Mouse (Mus musculus) hindbrain, embryonic 11.5 days (tissue): ENCODE data around the gene Olfml3. TPM values are rescaled to one million over a fixed set of nuclear protein-coding genes. Genes with fewer than 3 reads are reported as not detected.

Experiments used
- ATAC-seq: fragments of 200-750 bp; cut with Nextera tagmentation; 2 replicates; pipeline ENCODE4 v1.8.0; 2017; ENCODE audit warnings: mild to moderate bottlenecking, moderate TSS enrichment, moderate library complexity; ENCODE audit not compliant: low FRiP score
- DNase-seq: peaks from one replicate; pipeline ENCODE4 v3.0.0-alpha.2; 2015; ENCODE audit warnings: low spot score
- H3K27ac ChIP-seq: fragments of 300-500 bp; sonication (generic); 2 replicates; pipeline ENCODE4 v1.5.1; 2014; ENCODE audit warnings: mild to moderate bottlenecking, low read depth, low read length
- H3K27me3 ChIP-seq: fragments of 300-500 bp; sonication (generic); 2 replicates; pipeline ENCODE4 v1.6.1; 2014; ENCODE audit warnings: mild to moderate bottlenecking, low read length, moderate library complexity, mixed read lengths; ENCODE audit not compliant: control insufficient read depth, insufficient read depth
- H3K36me3 ChIP-seq: fragments of 300-500 bp; sonication (generic); 2 replicates; pipeline ENCODE4 v1.6.1; 2014; ENCODE audit warnings: mild to moderate bottlenecking, low read length, moderate library complexity, mixed read lengths; ENCODE audit not compliant: control insufficient read depth, insufficient read depth
- H3K4me1 ChIP-seq: fragments of 300-500 bp; sonication (generic); replicated peaks from 2 replicates; pipeline ENCODE4 v1.6.1; 2014; ENCODE audit warnings: low read length, mixed read lengths; ENCODE audit not compliant: control insufficient read depth, insufficient read depth
- H3K4me2 ChIP-seq: fragments of 300-500 bp; sonication (generic); replicated peaks from 2 replicates; pipeline ENCODE4 v1.6.1; 2014; ENCODE audit warnings: mild to moderate bottlenecking, low read depth, low read length
- H3K4me3 ChIP-seq: fragments of 300-500 bp; sonication (generic); 2 replicates; pipeline ENCODE4 v1.5.1; 2014; ENCODE audit warnings: low read depth, low read length
- H3K9ac ChIP-seq: fragments of 300-500 bp; sonication (generic); 2 replicates; pipeline ENCODE4 v1.6.1; 2014; ENCODE audit warnings: low read depth, low read length
- H3K9me3 ChIP-seq: fragments of 300-500 bp; sonication (generic); 2 replicates; pipeline ENCODE4 v1.6.1; 2016; ENCODE audit warnings: low read length; ENCODE audit not compliant: control insufficient read depth
- WGBS: fragments of 180-500 bp; shearing (Covaris S2); extraction: QIAGEN DNeasy Blood & Tissue Kit; methylation state at CpG from one replicate; pipeline ENCODE4 v1.1.7; 2014; 5-methylcytosine and 5-hydroxymethylcytosine counted together
- polyA plus RNA-seq: library from polyadenylated mRNA; unstranded; fragments of >200 nt; fragmentation: Nextera tagmentation; extraction: Ambion mirVana; gene quantifications from 2 replicates; pipeline ENCODE4 v1.2.1, GENCODE M21; 2014

Gene Olfml3
- polyA plus RNA-seq, 1 experiment from 2014 or later: 13.3 TPM

- no peak overlapping the region for H3K9ac ChIP-seq
- peaks cover 10% of the 10 kb centered on the region for H3K36me3 ChIP-seq
- H3K27ac ChIP-seq: no peak overlapping the region
- ATAC-seq (no peak), DNase-seq (no peak)
- H3K4me1 ChIP-seq: no peaks in the 10 kb centered on the region
- no peak overlapping the region for H3K4me3 ChIP-seq
- no peaks in the 10 kb centered on the region for H3K27me3 ChIP-seq
- 88% methylated on average over 2 of the region's 2 CpGs for WGBS
- no peak overlapping the region for H3K4me2 ChIP-seq
- H3K9me3 ChIP-seq: no peaks in the 10 kb centered on the region
Observed at GRCm38 (mm10) chr3:103751558-103751957, 13.8 kb upstream of the Olfml3 start.

- H3K9ac ChIP-seq: no peak overlapping the region
- WGBS: 91% methylated on average over 5 of the region's 5 CpGs
- peaks cover 11% of the 10 kb centered on the region; the same call in 1 of the 2 replicates for H3K36me3 ChIP-seq
- H3K4me2 ChIP-seq: no peak overlapping the region
- no peak overlapping the region for H3K27ac ChIP-seq
- no peak for ATAC-seq
- no peak overlapping the region for H3K4me3 ChIP-seq
- no peaks in the 10 kb centered on the region for H3K9me3 ChIP-seq
- no peak for DNase-seq
- H3K4me1 ChIP-seq: no peaks in the 10 kb centered on the region
- no peaks in the 10 kb centered on the region for H3K27me3 ChIP-seq
Observed at GRCm38 (mm10) chr3:103746711-103747110, 8.9 kb upstream of the Olfml3 start.

- Histone ChIP-seq H3K4me1 (no peaks in the 10 kb centered on the region; the same call in 1 of the 2 replicates), H3K27me3 (no peaks in the 10 kb centered on the region), H3K27ac (no peak overlapping the region), H3K36me3 (peaks cover 11% of the 10 kb centered on the region; the same call in 1 of the 2 replicates), H3K9ac (no peak overlapping the region), H3K4me3 (no peak overlapping the region), H3K9me3 (no peaks in the 10 kb centered on the region), H3K4me2 (no peak overlapping the region)
- DNase-seq (no peak), ATAC-seq (no peak)
- WGBS: 92% methylated on average over 14 of the region's 14 CpGs
Observed at GRCm38 (mm10) chr3:103745001-103745770, 7.4 kb upstream of the Olfml3 start.

GRCm38 (mm10) chr3:103743208-103743607 lies 5.4 kb upstream of the Olfml3 start:
- H3K36me3 ChIP-seq: 0 out of 2 replicates have a peak, but pooled peaks cover 7% of the 10 kb centered on the region
- 87% methylated on average over 6 of the region's 6 CpGs for WGBS

GRCm38 (mm10) chr3:103740342-103740741 lies 2.5 kb upstream of the Olfml3 start:
- H3K4me1 ChIP-seq: peaks cover 6% of the 10 kb centered on the region; the same call in 1 of the 2 replicates
- WGBS: 34% methylated on average over 5 of the region's 5 CpGs
- H3K9ac ChIP-seq: no peak overlapping the region
- no peaks in the 10 kb centered on the region for H3K9me3 ChIP-seq
- no peaks in the 10 kb centered on the region for H3K27me3 ChIP-seq
- DNase-seq (peak; percentile 24), ATAC-seq (no peak)
- H3K27ac ChIP-seq: no peak overlapping the region
- H3K36me3 ChIP-seq: 0 out of 2 replicates have a peak, but pooled peaks cover 7% of the 10 kb centered on the region
- H3K4me2 ChIP-seq: no peak overlapping the region
- no peak overlapping the region for H3K4me3 ChIP-seq

More at GRCm38 (mm10) chr3:103743208-103743607, 5.4 kb upstream of the Olfml3 start:
- no peak overlapping the region for H3K27ac ChIP-seq
- no peak overlapping the region for H3K9ac ChIP-seq
- H3K4me2 ChIP-seq: no peak overlapping the region
- ATAC-seq (no peak), DNase-seq (no peak)
- H3K4me1 ChIP-seq: no peaks in the 10 kb centered on the region; the same call in 1 of the 2 replicates
- no peaks in the 10 kb centered on the region for H3K9me3 ChIP-seq
- no peak overlapping the region for H3K4me3 ChIP-seq
- H3K27me3 ChIP-seq: no peaks in the 10 kb centered on the region

- H3K9ac ChIP-seq: no peak within 1 kb of the TSS
- no peaks in the 10 kb centered on the region for H3K27me3 ChIP-seq
- H3K4me1 ChIP-seq: peaks cover 16% of the 10 kb centered on the region
- DNase-seq (no peak), ATAC-seq (no peak)
- H3K27ac ChIP-seq: peak within 1 kb of the TSS; percentile 60
- no peak within 1 kb of the TSS for H3K4me3 ChIP-seq
- 83% methylated on average over 1 of the region's 1 CpGs for WGBS
- peak within 1 kb of the TSS; percentile 12 for H3K4me2 ChIP-seq
- H3K36me3 ChIP-seq: 0 out of 2 replicates have a peak, but pooled peaks cover 4% of the 10 kb centered on the region
- H3K9me3 ChIP-seq: no peaks in the 10 kb centered on the region
Observed at GRCm38 (mm10) chr3:103739329-103739728, 1.5 kb upstream of the Olfml3 start, which contains the start of gene Gm10964. Gene Gm10964, plus strand, starts transcription at chr3:103739366.

- ATAC-seq: no peak
- H3K36me3 ChIP-seq: no peaks in the 10 kb centered on the region
- H3K4me2 ChIP-seq: peak overlapping the region; percentile 18
- H3K27me3 ChIP-seq: no peaks in the 10 kb centered on the region
- H3K9ac ChIP-seq: no peak overlapping the region
- H3K27ac ChIP-seq: peak overlapping the region; percentile 60; the same call in 1 of the 2 replicates
- WGBS: 59% methylated on average over 16 of the region's 16 CpGs
- DNase-seq: peak; percentile 23
- peak overlapping the region; percentile 0; the same call in 1 of the 2 replicates for H3K4me3 ChIP-seq
- peaks cover 24% of the 10 kb centered on the region for H3K4me1 ChIP-seq
- H3K9me3 ChIP-seq: no peaks in the 10 kb centered on the region
Observed at GRCm38 (mm10) chr3:103737061-103737754, 593 bp downstream of the Olfml3 start.

GRCm38 (mm10) chr3:103735776-103736600 lies 1.8 kb downstream of the Olfml3 start:
- H3K4me2 ChIP-seq: peak overlapping the region; percentile 25; the same call in 1 of the 2 replicates
- H3K36me3 ChIP-seq: no peaks in the 10 kb centered on the region
- no peaks in the 10 kb centered on the region for H3K9me3 ChIP-seq
- no peak overlapping the region for H3K27ac ChIP-seq
- DNase-seq: no peak
- H3K4me1 ChIP-seq: peaks cover 24% of the 10 kb centered on the region
- peak overlapping the region; percentile 5; the same call in 1 of the 2 replicates for H3K9ac ChIP-seq
- H3K27me3 ChIP-seq: no peaks in the 10 kb centered on the region
- ATAC-seq: no peak
- H3K4me3 ChIP-seq: no peak overlapping the region
- WGBS: 60% methylated on average over 28 of the region's 28 CpGs
